20 mouse cellular contexts compared by ENCODE assay signal in genomic region chr1:192800338-192800737, GRCm38 (mm10). TPM values are rescaled to one million over a fixed set of nuclear protein-coding genes. Genes with fewer than 3 reads are reported as not detected.
DNase-seq lines count a peak whose midpoint lies in the region; ATAC-seq and TF ChIP-seq lines count a peak whose summit lies in the region.
"Had no signal": no experiment of that assay in that cellular context is flagged by ENCODE, and none has a peak within 500 bp of the region (broad histone marks: within the 10 kb centered on the region; RNA-seq: fewer than 3 reads in every experiment).

No protein-coding gene starts in this region.

- TF ChIP-seq CTCF in thymus, adult 2 months (IDR thresholded peaks at IDR 0.05; ENCODE audit: borderline replicate concordance, control insufficient read depth, extremely low read depth, insufficient read depth, low read length, poor library complexity): no peak

- peak overlapping the region; percentile 50; the same call in 1 of the 2 replicates for H3K27ac ChIP-seq in forebrain, embryonic 12.5 days
- H3K27ac ChIP-seq in forebrain, embryonic 15.5 days (replicated peaks): no peak overlapping the region
- peak overlapping the region; percentile 93 for H3K27ac ChIP-seq in embryonic facial prominence, embryonic 15.5 days (replicated peaks)
- H3K27ac ChIP-seq in thymus, adult 2 months (ENCODE audit: control insufficient read depth, insufficient read depth, low read length): no peak overlapping the region
- no peak overlapping the region for H3K27ac ChIP-seq in neural tube, embryonic 15.5 days (replicated peaks)
- H3K27ac ChIP-seq: neural tube, embryonic 12.5 days had no signal

- WGBS in forebrain, embryonic 12.5 days: 87% methylated on average over 8 of the region's 8 CpGs
- WGBS in forebrain, embryonic 15.5 days: 88% methylated on average over 8 of the region's 8 CpGs
- WGBS in embryonic facial prominence, embryonic 15.5 days: 34% methylated on average over 8 of the region's 8 CpGs
- WGBS in thymus, adult 2 months: 96% methylated on average over 8 of the region's 8 CpGs
- WGBS in neural tube, embryonic 15.5 days: 84% methylated on average over 8 of the region's 8 CpGs

- no peaks in the 10 kb centered on the region for H3K36me3 ChIP-seq in forebrain, embryonic 12.5 days (replicated peaks)
- H3K36me3 ChIP-seq in forebrain, embryonic 15.5 days: no peaks in the 10 kb centered on the region
- no peaks in the 10 kb centered on the region for H3K36me3 ChIP-seq in embryonic facial prominence, embryonic 15.5 days
- H3K36me3 ChIP-seq in thymus, adult 2 months (ENCODE audit: control insufficient read depth, insufficient read depth, low read length): no peaks in the 10 kb centered on the region
- H3K36me3 ChIP-seq in neural tube, embryonic 15.5 days: no peaks in the 10 kb centered on the region
- H3K36me3 ChIP-seq: neural tube, embryonic 12.5 days had no signal

- TF ChIP-seq POLR2A in thymus, adult 2 months (IDR thresholded peaks at IDR 0.05; ENCODE audit: control insufficient read depth, extremely low read depth, insufficient read depth, low read length, poor library complexity): no peak

- no peak overlapping the region for H3K9ac ChIP-seq in forebrain, embryonic 12.5 days
- H3K9ac ChIP-seq in forebrain, embryonic 15.5 days (replicated peaks): no peak overlapping the region
- H3K9ac ChIP-seq in embryonic facial prominence, embryonic 15.5 days: no peak overlapping the region
- H3K9ac ChIP-seq in neural tube, embryonic 15.5 days (replicated peaks): no peak overlapping the region
- H3K9ac ChIP-seq: forebrain, embryonic 13.5 days; neural tube, embryonic 12.5 days had no signal

- H3K4me3 ChIP-seq in forebrain, embryonic 12.5 days (replicated peaks): no peak overlapping the region
- H3K4me3 ChIP-seq in forebrain, embryonic 15.5 days: no peak overlapping the region
- H3K4me3 ChIP-seq in embryonic facial prominence, embryonic 15.5 days (replicated peaks): no peak overlapping the region
- no peak overlapping the region for H3K4me3 ChIP-seq in thymus, adult 2 months (ENCODE audit: control insufficient read depth, insufficient read depth, low read length)
- H3K4me3 ChIP-seq in neural tube, embryonic 15.5 days (replicated peaks): no peak overlapping the region
- H3K4me3 ChIP-seq: forebrain, embryonic 13.5 days; megakaryocyte, embryonic 14.5 days; neural tube, embryonic 12.5 days had no signal

- DNase-seq in liver: peak; percentile 49
- no peak for DNase-seq in right cerebral cortex, adult 2 months (ENCODE audit: low spot score in 2 of 2)
- no peak for DNase-seq in thymus, adult 2 months
- DNase-seq: adrenal gland, adult 2 months; cerebellum, adult 11-12 months; kidney, adult 9 months; right cerebral cortex, postnatal 25 days; thymus, postnatal 4 days had no signal

- no peaks in the 10 kb centered on the region for H3K9me3 ChIP-seq in forebrain, embryonic 12.5 days
- H3K9me3 ChIP-seq in forebrain, embryonic 15.5 days: no peaks in the 10 kb centered on the region
- H3K9me3 ChIP-seq in embryonic facial prominence, embryonic 15.5 days (replicated peaks): no peaks in the 10 kb centered on the region
- H3K9me3 ChIP-seq in neural tube, embryonic 15.5 days (replicated peaks): no peaks in the 10 kb centered on the region
- H3K9me3 ChIP-seq: neural tube, embryonic 12.5 days had no signal

- H3K4me2 ChIP-seq in forebrain, embryonic 12.5 days: no peak overlapping the region
- no peak overlapping the region for H3K4me2 ChIP-seq in forebrain, embryonic 15.5 days (replicated peaks)
- no peak overlapping the region for H3K4me2 ChIP-seq in embryonic facial prominence, embryonic 15.5 days (replicated peaks)
- H3K4me2 ChIP-seq in neural tube, embryonic 15.5 days: no peak overlapping the region
- H3K4me2 ChIP-seq: forebrain, embryonic 13.5 days; neural tube, embryonic 12.5 days had no signal

- peaks cover 5% of the 10 kb centered on the region; the same call in 1 of the 2 replicates for H3K27me3 ChIP-seq in forebrain, embryonic 12.5 days
- no peaks in the 10 kb centered on the region for H3K27me3 ChIP-seq in forebrain, embryonic 15.5 days
- no peaks in the 10 kb centered on the region for H3K27me3 ChIP-seq in embryonic facial prominence, embryonic 15.5 days
- H3K27me3 ChIP-seq in thymus, adult 2 months (ENCODE audit: control insufficient read depth, insufficient read depth, low read length): no peaks in the 10 kb centered on the region
- H3K27me3 ChIP-seq in neural tube, embryonic 15.5 days (replicated peaks): no peaks in the 10 kb centered on the region
- H3K27me3 ChIP-seq: forebrain, embryonic 13.5 days; neural tube, embryonic 12.5 days had no signal

- no peak for ATAC-seq in forebrain, embryonic 12.5 days (ENCODE audit: low FRiP score)
- ATAC-seq in forebrain, embryonic 15.5 days (replicated peaks): no peak
- ATAC-seq in embryonic facial prominence, embryonic 15.5 days (ENCODE audit: insufficient number of reproducible peaks, low FRiP score, low TSS enrichment, low read depth): no peak
- peak; percentile 82 for ATAC-seq in megakaryocyte progenitor cell, adult 5-6 weeks (replicated peaks; ENCODE audit: poor library complexity)
- no peak for ATAC-seq in neural tube, embryonic 15.5 days (ENCODE audit: low FRiP score)
- ATAC-seq: forebrain, embryonic 13.5 days; lung, postnatal 0 days had no signal

- peaks cover 33% of the 10 kb centered on the region for H3K4me1 ChIP-seq in forebrain, embryonic 12.5 days
- peaks cover 15% of the 10 kb centered on the region for H3K4me1 ChIP-seq in forebrain, embryonic 15.5 days
- H3K4me1 ChIP-seq in embryonic facial prominence, embryonic 15.5 days: peaks cover 52% of the 10 kb centered on the region
- peaks cover 18% of the 10 kb centered on the region for H3K4me1 ChIP-seq in thymus, adult 2 months (replicated peaks; ENCODE audit: control insufficient read depth, insufficient read depth, low read length)
- peaks cover 20% of the 10 kb centered on the region for H3K4me1 ChIP-seq in neural tube, embryonic 15.5 days
- H3K4me1 ChIP-seq: megakaryocyte, embryonic 14.5 days had no signal

RNA-seq across cellular contexts. Expression of gene Hhat, which starts 29.3 kb away (rescaled TPM):
- 4.4 and 7.6 TPM in 2 replicates for polyA plus RNA-seq in forebrain, embryonic 12.5 days (2016; fragmentation: Nextera tagmentation; extraction: Ambion mirVana)
- polyA plus RNA-seq in forebrain, embryonic 15.5 days (2015; fragmentation: Nextera tagmentation; extraction: Ambion mirVana): 2.0 and 2.7 TPM in 2 replicates
- 9.5 and 9.6 TPM in 2 replicates for polyA plus RNA-seq in embryonic facial prominence, embryonic 15.5 days (2015; fragmentation: Nextera tagmentation; extraction: Ambion mirVana)
- 1.5 and 2.0 TPM in 2 replicates for total RNA-seq in megakaryocyte progenitor cell, adult 5-6 weeks (2015)
- total RNA-seq in megakaryocyte progenitor cell, adult 5-6 weeks (2017): 1.7 and 2.6 TPM in 2 replicates
- 5.8 and 6.6 TPM in 2 replicates for polyA plus RNA-seq in thymus, adult 2 months (2012; rRNA removed)
- polyA plus RNA-seq in neural tube, embryonic 15.5 days (2015; fragmentation: Nextera tagmentation; extraction: Ambion mirVana): 4.6 and 5.2 TPM in 2 replicates

RNA-seq across cellular contexts. Expression of gene Sertad4, which starts 55.2 kb away (rescaled TPM):
- polyA plus RNA-seq in forebrain, embryonic 12.5 days (2016; fragmentation: Nextera tagmentation; extraction: Ambion mirVana): 24.5 and 25.8 TPM in 2 replicates
- 35.8 and 36.8 TPM in 2 replicates for polyA plus RNA-seq in forebrain, embryonic 15.5 days (2015; fragmentation: Nextera tagmentation; extraction: Ambion mirVana)
- polyA plus RNA-seq in embryonic facial prominence, embryonic 15.5 days (2015; fragmentation: Nextera tagmentation; extraction: Ambion mirVana): 58.0 and 63.4 TPM in 2 replicates
- total RNA-seq in megakaryocyte progenitor cell, adult 5-6 weeks (2015): not detected in 2 replicates
- not detected in 2 replicates for total RNA-seq in megakaryocyte progenitor cell, adult 5-6 weeks (2017)
- polyA plus RNA-seq in thymus, adult 2 months (2012; rRNA removed): 1.6 and 2.3 TPM in 2 replicates
- 16.6 and 17.3 TPM in 2 replicates for polyA plus RNA-seq in neural tube, embryonic 15.5 days (2015; fragmentation: Nextera tagmentation; extraction: Ambion mirVana)
- total RNA-seq: common myeloid progenitor, adult 5-6 weeks; granulocyte monocyte progenitor cell, adult 5-6 weeks; hematopoietic stem cell, adult 5-6 weeks had no signal

Comparison
In these comparisons a context has a peak if more than half of its experiments do, and no peak if none do; other contexts are left out.
1. H3K27ac ChIP-seq: peak in forebrain, embryonic 12.5 days (single experiment) and embryonic facial prominence, embryonic 15.5 days (single experiment); none in forebrain, embryonic 15.5 days (single experiment), thymus, adult 2 months (single experiment) and neural tube, embryonic 15.5 days (single experiment).